8 mouse cellular contexts compared by ENCODE assay signal in genomic region chr17:27621161-27621560, GRCm38 (mm10). TPM values are rescaled to one million over a fixed set of nuclear protein-coding genes. Genes with fewer than 3 reads are reported as not detected.
A peak's percentile ranks its signal among the peaks of the same experiment; 100 is the strongest.
DNase-seq lines count a peak whose midpoint lies in the region; ATAC-seq lines count a peak whose summit lies in the region.

No protein-coding gene starts in this region.

- H3K27me3 ChIP-seq in megakaryocyte, embryonic 14.5 days (replicated peaks), result no peaks in the 10 kb centered on the region
- no peaks in the 10 kb centered on the region for H3K27me3 ChIP-seq in forebrain, embryonic 12.5 days
- H3K27me3 ChIP-seq in limb, embryonic 12.5 days, result no peaks in the 10 kb centered on the region
- H3K27me3 ChIP-seq in stomach, embryonic 14.5 days (ENCODE audit: control insufficient read depth, insufficient read depth, low read length), result no peaks in the 10 kb centered on the region

- peak overlapping the region; percentile 98 for H3K4me3 ChIP-seq in megakaryocyte, embryonic 14.5 days (replicated peaks)
- peak overlapping the region; percentile 95 for H3K4me3 ChIP-seq in forebrain, embryonic 12.5 days (replicated peaks)
- peak overlapping the region; percentile 95 for H3K4me3 ChIP-seq in limb, embryonic 12.5 days (replicated peaks)
- H3K4me3 ChIP-seq in stomach, embryonic 14.5 days (ENCODE audit: low read depth, low read length), result peak overlapping the region; percentile 99

- no peak for DNase-seq in right cerebral cortex, adult 2 months (ENCODE audit: low spot score in 2 of 2)
- DNase-seq in T-cell, adult 2 months (ENCODE audit: low spot score), result no peak
- DNase-seq in right cerebral cortex, adult 18-20 months, result no peak

- WGBS in forebrain, embryonic 12.5 days, result 35% methylated on average over 8 of the region's 8 CpGs
- 46% methylated on average over 8 of the region's 8 CpGs for WGBS in limb, embryonic 12.5 days
- WGBS in stomach, embryonic 14.5 days, result 48% methylated on average over 8 of the region's 8 CpGs

- no peaks in the 10 kb centered on the region for H3K9me3 ChIP-seq in megakaryocyte, embryonic 14.5 days
- 0 out of 2 replicates have a peak, but pooled peaks cover 3% of the 10 kb centered on the region for H3K9me3 ChIP-seq in forebrain, embryonic 12.5 days
- H3K9me3 ChIP-seq in limb, embryonic 12.5 days, result peaks cover 16% of the 10 kb centered on the region
- H3K9me3 ChIP-seq in stomach, embryonic 14.5 days (ENCODE audit: control insufficient read depth, low read depth, low read length), result 0 out of 2 replicates have a peak, but pooled peaks cover 2% of the 10 kb centered on the region

- peaks cover 78% of the 10 kb centered on the region for H3K4me1 ChIP-seq in megakaryocyte, embryonic 14.5 days
- H3K4me1 ChIP-seq in forebrain, embryonic 12.5 days, result peaks cover 42% of the 10 kb centered on the region
- peaks cover 24% of the 10 kb centered on the region for H3K4me1 ChIP-seq in limb, embryonic 12.5 days (replicated peaks)
- peaks cover 24% of the 10 kb centered on the region for H3K4me1 ChIP-seq in stomach, embryonic 14.5 days (ENCODE audit: control insufficient read depth, insufficient read depth, low read length)

- no peak for ATAC-seq in megakaryocyte, adult 5-6 weeks (ENCODE audit: poor library complexity, severe bottlenecking)
- no peak for ATAC-seq in forebrain, embryonic 12.5 days (ENCODE audit: low FRiP score)
- ATAC-seq in limb, embryonic 12.5 days (ENCODE audit: insufficient number of reproducible peaks, insufficient read depth, low FRiP score, low TSS enrichment, low read depth), result no peak
- no peak for ATAC-seq in stomach, embryonic 14.5 days (ENCODE audit: insufficient number of reproducible peaks, insufficient read depth, low FRiP score, low read depth)

- H3K9ac ChIP-seq in forebrain, embryonic 12.5 days, result peak overlapping the region; percentile 98
- H3K9ac ChIP-seq in limb, embryonic 12.5 days (replicated peaks), result peak overlapping the region; percentile 96
- H3K9ac ChIP-seq in stomach, embryonic 14.5 days (replicated peaks; ENCODE audit: low read depth, low read length), result peak overlapping the region; percentile 99; the same call in 1 of the 2 replicates

- H3K27ac ChIP-seq in forebrain, embryonic 12.5 days, result peak overlapping the region; percentile 58; the same call in 1 of the 2 replicates
- H3K27ac ChIP-seq in limb, embryonic 12.5 days, result no peak overlapping the region
- H3K27ac ChIP-seq in stomach, embryonic 14.5 days (ENCODE audit: low read length), result no peak overlapping the region

- H3K4me2 ChIP-seq in forebrain, embryonic 12.5 days, result peak overlapping the region; percentile 77
- peak overlapping the region; percentile 73 for H3K4me2 ChIP-seq in limb, embryonic 12.5 days
- peak overlapping the region; percentile 56 for H3K4me2 ChIP-seq in stomach, embryonic 14.5 days (replicated peaks; ENCODE audit: low read depth, low read length)

- H3K36me3 ChIP-seq in megakaryocyte, embryonic 14.5 days (replicated peaks; ENCODE audit: low read length), result peaks cover 44% of the 10 kb centered on the region
- H3K36me3 ChIP-seq in forebrain, embryonic 12.5 days (replicated peaks), result peaks cover 28% of the 10 kb centered on the region
- H3K36me3 ChIP-seq in limb, embryonic 12.5 days, result peaks cover 27% of the 10 kb centered on the region
- H3K36me3 ChIP-seq in stomach, embryonic 14.5 days (ENCODE audit: control insufficient read depth, insufficient read depth, low read length), result no peaks in the 10 kb centered on the region

RNA-seq across cellular contexts. Expression of gene Nudt3, which starts 2.1 kb away (rescaled TPM):
- polyA plus RNA-seq in megakaryocyte, embryonic 14.5 days (2012; ENCODE audit: insufficient read depth, low replicate concordance), result 157 and 272 TPM in 2 replicates
- 32.3 and 32.9 TPM in 2 replicates for total RNA-seq in megakaryocyte, adult 5-6 weeks (2015)
- total RNA-seq in megakaryocyte, adult 5-6 weeks (2017), result 91.6 and 93.8 TPM in 2 replicates
- 170 and 178 TPM in 2 replicates for polyA plus RNA-seq in forebrain, embryonic 12.5 days (2016; fragmentation: Nextera tagmentation; extraction: Ambion mirVana)
- polyA plus RNA-seq in limb, embryonic 12.5 days (2016; fragmentation: Nextera tagmentation; extraction: Ambion mirVana), result 120 and 126 TPM in 2 replicates
- polyA plus RNA-seq in stomach, embryonic 14.5 days (2014; fragmentation: Nextera tagmentation; extraction: Ambion mirVana), result 42.8 and 44.2 TPM in 2 replicates

RNA-seq across cellular contexts. Expression of gene RPS10-NUDT3, which starts 13.9 kb away (rescaled TPM):
- polyA plus RNA-seq in megakaryocyte, embryonic 14.5 days (2012; ENCODE audit: insufficient read depth, low replicate concordance), result not detected in 2 replicates
- not detected in 2 replicates for total RNA-seq in megakaryocyte, adult 5-6 weeks (2015)
- total RNA-seq in megakaryocyte, adult 5-6 weeks (2017), result not detected in 2 replicates
- polyA plus RNA-seq in forebrain, embryonic 12.5 days (2016; fragmentation: Nextera tagmentation; extraction: Ambion mirVana), result not detected in 2 replicates
- not detected in 2 replicates for polyA plus RNA-seq in limb, embryonic 12.5 days (2016; fragmentation: Nextera tagmentation; extraction: Ambion mirVana)
- polyA plus RNA-seq in stomach, embryonic 14.5 days (2014; fragmentation: Nextera tagmentation; extraction: Ambion mirVana), result not detected in 2 replicates

RNA-seq across cellular contexts. Expression of gene Rps10, which starts 15.3 kb away (rescaled TPM):
- polyA plus RNA-seq in megakaryocyte, embryonic 14.5 days (2012; ENCODE audit: insufficient read depth, low replicate concordance), result 1,090 and 3,855 TPM in 2 replicates
- total RNA-seq in megakaryocyte, adult 5-6 weeks (2015), result 1,486 and 1,560 TPM in 2 replicates
- 1,634 and 1,837 TPM in 2 replicates for total RNA-seq in megakaryocyte, adult 5-6 weeks (2017)
- 699 and 734 TPM in 2 replicates for polyA plus RNA-seq in forebrain, embryonic 12.5 days (2016; fragmentation: Nextera tagmentation; extraction: Ambion mirVana)
- polyA plus RNA-seq in limb, embryonic 12.5 days (2016; fragmentation: Nextera tagmentation; extraction: Ambion mirVana), result 963 and 987 TPM in 2 replicates
- polyA plus RNA-seq in stomach, embryonic 14.5 days (2014; fragmentation: Nextera tagmentation; extraction: Ambion mirVana), result 1,169 and 1,246 TPM in 2 replicates

RNA-seq across cellular contexts. Expression of gene Pacsin1, which starts 34.1 kb away (rescaled TPM):
- 0.36 and 1.00 TPM in 2 replicates for polyA plus RNA-seq in megakaryocyte, embryonic 14.5 days (2012; ENCODE audit: insufficient read depth, low replicate concordance)
- total RNA-seq in megakaryocyte, adult 5-6 weeks (2015), result 0.87 and 1.2 TPM in 2 replicates
- 0.44 and 0.61 TPM in 2 replicates for total RNA-seq in megakaryocyte, adult 5-6 weeks (2017)
- polyA plus RNA-seq in forebrain, embryonic 12.5 days (2016; fragmentation: Nextera tagmentation; extraction: Ambion mirVana), result 9.0 and 12.7 TPM in 2 replicates
- polyA plus RNA-seq in limb, embryonic 12.5 days (2016; fragmentation: Nextera tagmentation; extraction: Ambion mirVana), result 4.3 and 5.0 TPM in 2 replicates
- polyA plus RNA-seq in stomach, embryonic 14.5 days (2014; fragmentation: Nextera tagmentation; extraction: Ambion mirVana), result 1.8 and 2.3 TPM in 2 replicates

RNA-seq across cellular contexts. Expression of gene AI413582, which starts 55.6 kb away (rescaled TPM):
- polyA plus RNA-seq in megakaryocyte, embryonic 14.5 days (2012; ENCODE audit: insufficient read depth, low replicate concordance), result 81.1 and 284 TPM in 2 replicates
- 58.0 and 63.8 TPM in 2 replicates for total RNA-seq in megakaryocyte, adult 5-6 weeks (2015)
- total RNA-seq in megakaryocyte, adult 5-6 weeks (2017), result 55.4 and 62.9 TPM in 2 replicates
- 14.0 and 16.6 TPM in 2 replicates for polyA plus RNA-seq in forebrain, embryonic 12.5 days (2016; fragmentation: Nextera tagmentation; extraction: Ambion mirVana)
- 14.9 and 16.6 TPM in 2 replicates for polyA plus RNA-seq in limb, embryonic 12.5 days (2016; fragmentation: Nextera tagmentation; extraction: Ambion mirVana)
- polyA plus RNA-seq in stomach, embryonic 14.5 days (2014; fragmentation: Nextera tagmentation; extraction: Ambion mirVana), result 22.6 and 24.3 TPM in 2 replicates
